In the genomic region with DNA sequence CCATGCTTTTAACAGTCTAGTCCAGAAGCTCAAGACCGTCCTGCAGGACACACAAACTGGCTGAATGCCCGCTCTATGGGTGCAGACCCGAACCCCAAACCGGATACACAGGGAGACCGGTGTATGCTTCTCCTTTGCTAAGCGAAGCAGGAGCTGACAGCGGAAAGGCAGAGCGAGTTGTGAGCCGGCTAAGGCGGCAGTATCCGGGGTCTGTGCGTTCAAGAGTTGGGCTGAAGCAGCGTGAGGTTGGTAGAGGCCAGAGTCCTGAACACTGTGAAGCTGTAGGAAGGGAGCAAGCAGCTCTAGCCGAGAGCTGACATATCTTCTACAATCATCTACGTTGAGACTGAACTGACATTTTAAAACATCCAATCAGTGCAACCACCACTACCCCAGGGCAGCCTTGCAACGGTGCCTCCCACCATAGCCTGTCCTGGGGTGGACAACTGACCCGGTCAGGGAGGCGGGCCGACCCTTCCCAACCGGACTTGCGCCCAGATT, we compare ENCODE assay signal across 1 mouse cellular context.
TF ChIP-seq lines count a peak whose summit lies in the region.

No protein-coding gene starts in this region.

TF ChIP-seq in ES-E14, 5 proteins besides CTCF, POLR2A, EP300 and RAD21:
- TF ChIP-seq HCFC1 (IDR thresholded peaks at IDR 0.05; ENCODE audit: borderline replicate concordance, insufficient read depth, low read length) (no peak), ZC3H11A (IDR thresholded peaks at IDR 0.05; ENCODE audit: borderline replicate concordance, low read depth, low read length) (no peak), CHD2 (IDR thresholded peaks at IDR 0.05; ENCODE audit: low read depth, low read length) (no peak), ZNF384 (IDR thresholded peaks at IDR 0.05; ENCODE audit: low read depth, low read length) (no peak), MAFK (IDR thresholded peaks at IDR 0.05; ENCODE audit: insufficient read depth, low read depth, low read length) (no peak)
